Mouse (Mus musculus) E14TG2a.4 (cell line): ENCODE data around the gene Tssk1.

Experiments used
- CTCF ChIP-seq: conservative IDR thresholded peaks from 2 replicates; pipeline ENCODE4 v1.5.1; 2014; ENCODE audit warnings: low read length
- NANOG ChIP-seq: IDR thresholded peaks from 2 replicates; pipeline ENCODE4 v1.6.1; 2014; ENCODE audit warnings: borderline replicate concordance, low read length, mixed read lengths
- POU5F1 ChIP-seq: IDR thresholded peaks from 2 replicates; pipeline ENCODE4 v1.6.1; 2014; ENCODE audit warnings: low read length, borderline replicate concordance

DNA sequence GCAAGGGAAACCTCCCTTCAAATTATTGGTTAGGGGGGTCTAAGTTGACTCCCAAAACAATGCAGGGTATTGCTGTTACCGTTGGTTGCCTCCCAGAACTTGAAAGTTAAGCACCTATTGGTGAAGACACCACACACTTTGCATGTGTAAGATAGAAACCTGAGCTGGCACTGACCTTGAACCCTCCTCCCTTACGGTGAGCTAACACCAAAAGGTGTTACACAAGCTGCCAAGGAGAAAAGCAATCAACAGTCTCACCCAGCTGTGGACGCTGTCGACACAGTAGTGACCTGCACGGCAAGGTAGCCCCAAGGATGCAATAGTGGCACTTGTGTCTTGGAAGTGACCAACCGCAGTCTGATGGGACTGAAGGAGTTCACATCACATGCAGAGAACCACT, 9.9 kb upstream of the Tssk1 start:
- TF ChIP-seq CTCF, result no peak
- no peak for TF ChIP-seq NANOG
- TF ChIP-seq POU5F1, result no peak
